Mouse (Mus musculus): ENCODE measurements around the gene Nrxn1.

GRCm38 (mm10) chr17:90127561-90127960 lies 965.3 kb downstream of the Nrxn1 start:
- TF ChIP-seq CTCF (IDR thresholded peaks at IDR 0.05; ENCODE audit: borderline replicate concordance, control insufficient read depth, extremely low read depth, insufficient read depth, low read length, poor library complexity) (no peak), POLR2A (IDR thresholded peaks at IDR 0.05; ENCODE audit: control insufficient read depth, extremely low read depth, insufficient read depth, low read length, poor library complexity) (no peak)

Data from thymus, adult 2 months (tissue).